Mouse (Mus musculus) gastrocnemius, adult 18-20 months (tissue): ENCODE measurements around the gene Nod1. TPM values are rescaled to one million over a fixed set of nuclear protein-coding genes. Genes with fewer than 3 reads are reported as not detected.

Source experiments
- DNase-seq: peaks from one replicate; pipeline ENCODE4 v3.0.0; 2021; ENCODE audit warnings: low spot score
- total RNA-seq, 2 experiments: library from RNA; stranded (reverse); gene quantifications; 2 replicates each; pipeline ENCODE4 v1.2.3; 2021

Nod1 gene
- total RNA-seq, 2 experiments from 2014 or later = 7.1 to 8.1 TPM

GRCm38 (mm10) chr6:54891384-54891783 is 81.0 kb downstream of the Nod1 start:
- no peak for DNase-seq

GRCm38 (mm10) chr6:54890221-54890620 is 82.2 kb downstream of the Nod1 start:
- DNase-seq = no peak

GRCm38 (mm10) chr6:54886195-54886594 is 86.2 kb downstream of the Nod1 start:
- no peak for DNase-seq

- DNase-seq = no peak
Observed at GRCm38 (mm10) chr6:54883424-54883823, 89.0 kb downstream of the Nod1 start.

- DNase-seq = peak; percentile 56
Observed at GRCm38 (mm10) chr6:54880086-54880485, 92.3 kb downstream of the Nod1 start.

GRCm38 (mm10) chr6:54878546-54878945 is 93.9 kb downstream of the Nod1 start:
- DNase-seq = no peak

GRCm38 (mm10) chr6:54877651-54878050 is 94.8 kb downstream of the Nod1 start:
- no peak for DNase-seq

- DNase-seq = no peak
Observed at GRCm38 (mm10) chr6:54876782-54877181, 95.6 kb downstream of the Nod1 start.

Other genes with a start within 250 kb of the Nod1 start
- 10 to 100 TPM; 13.1 to 16.3 TPM for gene Znrf2, start 155.7 kb downstream of the Nod1 start, total RNA-seq
- gene Ggct, start 20.3 kb upstream of the Nod1 start, total RNA-seq = 1 to 10 TPM; 6.6 to 8.3 TPM
- gene Gars, start 65.4 kb upstream of the Nod1 start, total RNA-seq = 10 to 100 TPM; 59.2 to 59.4 TPM
- 10 to 100 TPM; 17.6 to 26.5 TPM for gene Crhr2, start 160.4 kb upstream of the Nod1 start, total RNA-seq
- 10 to 100 TPM; 13.8 to 16.1 TPM for gene Inmt, start 202.4 kb upstream of the Nod1 start, total RNA-seq
- 1 to 10 TPM; 1.7 to 2.5 TPM for gene Mindy4, start 230.8 kb upstream of the Nod1 start, total RNA-seq